Mouse (Mus musculus): Measurements from ENCODE around the gene Gtf2ird2. TPM values are rescaled to one million over a fixed set of nuclear protein-coding genes. Genes with fewer than 3 reads are reported as not detected.

Gene Gtf2ird2
- total RNA-seq, 2 experiments from 2014 or later, result 1.3 to 3.9 TPM

- no peak for ATAC-seq (replicated peaks; ENCODE audit: poor library complexity, severe bottlenecking)
Measured at GRCm38 (mm10) chr5:134258934-134259333, 75.1 kb downstream of the Gtf2ird2 start.

GRCm38 (mm10) chr5:134260001-134260636 is 76.3 kb downstream of the Gtf2ird2 start:
- no peak for ATAC-seq (replicated peaks; ENCODE audit: poor library complexity, severe bottlenecking)

GRCm38 (mm10) chr5:134265890-134266289 is 82.1 kb downstream of the Gtf2ird2 start:
- no peak for ATAC-seq (replicated peaks; ENCODE audit: poor library complexity, severe bottlenecking)

GRCm38 (mm10) chr5:134266404-134266803 is 82.6 kb downstream of the Gtf2ird2 start:
- peak; percentile 58 for ATAC-seq (replicated peaks; ENCODE audit: poor library complexity, severe bottlenecking)

- no peak for ATAC-seq (replicated peaks; ENCODE audit: poor library complexity, severe bottlenecking)
Measured at GRCm38 (mm10) chr5:134268751-134269150, 84.9 kb downstream of the Gtf2ird2 start.

GRCm38 (mm10) chr5:134269751-134270150 is 85.9 kb downstream of the Gtf2ird2 start:
- peak; percentile 62 for ATAC-seq (replicated peaks; ENCODE audit: poor library complexity, severe bottlenecking)

- no peak for ATAC-seq (replicated peaks; ENCODE audit: poor library complexity, severe bottlenecking)
Measured at GRCm38 (mm10) chr5:134270566-134270965, 86.7 kb downstream of the Gtf2ird2 start.

GRCm38 (mm10) chr5:134271421-134271820 is 87.6 kb downstream of the Gtf2ird2 start:
- ATAC-seq (replicated peaks; ENCODE audit: poor library complexity, severe bottlenecking), result no peak

- no peak for ATAC-seq (replicated peaks; ENCODE audit: poor library complexity, severe bottlenecking)
Measured at GRCm38 (mm10) chr5:134272761-134273160, 88.9 kb downstream of the Gtf2ird2 start.

- no peak for ATAC-seq (replicated peaks; ENCODE audit: poor library complexity, severe bottlenecking)
Measured at GRCm38 (mm10) chr5:134273761-134274160, 89.9 kb downstream of the Gtf2ird2 start.

Other genes with a start within 250 kb of the Gtf2ird2 start
- 1.2 and 1.3 TPM in 2 replicates for gene Castor2, start 84.3 kb upstream of the Gtf2ird2 start, total RNA-seq (2014; fragmentation: Nextera tagmentation)
- 0.30 and 3.0 TPM in 2 replicates for gene Castor2, start 84.3 kb upstream of the Gtf2ird2 start, total RNA-seq (2017)
- 22.9 and 25.7 TPM in 2 replicates for gene Rcc1l, start 7.2 kb upstream of the Gtf2ird2 start, total RNA-seq (2014; fragmentation: Nextera tagmentation)
- 8.7 and 9.7 TPM in 2 replicates for gene Rcc1l, start 7.2 kb upstream of the Gtf2ird2 start, total RNA-seq (2017)
- gene Ncf1, start 45.6 kb downstream of the Gtf2ird2 start, total RNA-seq (2014; fragmentation: Nextera tagmentation), result 163 and 170 TPM in 2 replicates
- 165 and 177 TPM in 2 replicates for gene Ncf1, start 45.6 kb downstream of the Gtf2ird2 start, total RNA-seq (2017)
- 139 and 142 TPM in 2 replicates for gene Gtf2i, start 130.7 kb downstream of the Gtf2ird2 start, total RNA-seq (2014; fragmentation: Nextera tagmentation)
- gene Gtf2i, start 130.7 kb downstream of the Gtf2ird2 start, total RNA-seq (2017), result 49.9 and 63.1 TPM in 2 replicates